Mouse (Mus musculus): Measurements from ENCODE around the gene Krr1. TPM values are rescaled to one million over a fixed set of nuclear protein-coding genes. Genes with fewer than 3 reads are reported as not detected.

Gene Krr1
- polyA plus RNA-seq (2016; fragmentation: Nextera tagmentation; extraction: Ambion mirVana) = 59.1 and 61.2 TPM in 2 replicates

- H3K27ac ChIP-seq = peak within 1 kb of the TSS; percentile 65
Observed at GRCm38 (mm10) chr10:111972542-111973361, at the start of gene Krr1. Gene Krr1, plus strand, starts transcription at chr10:111972664.

GRCm38 (mm10) chr10:111923503-111924135, 48.8 kb upstream of the Krr1 start:
- 68% methylated on average over 4 of the region's 4 CpGs for WGBS
- Histone ChIP-seq H3K4me2 (no peak overlapping the region), H3K4me3 (replicated peaks) (no peak overlapping the region), H3K27ac (no peak overlapping the region), H3K27me3 (peaks cover 5% of the 10 kb centered on the region), H3K9me3 (no peaks in the 10 kb centered on the region), H3K9ac (no peak overlapping the region), H3K4me1 (peaks cover 14% of the 10 kb centered on the region), H3K36me3 (replicated peaks) (no peaks in the 10 kb centered on the region)
- ATAC-seq (ENCODE audit: low FRiP score) = no peak

More at GRCm38 (mm10) chr10:111972542-111973361, at the start of gene Krr1:
- peak; percentile 97 for ATAC-seq (ENCODE audit: low FRiP score)
- Histone ChIP-seq H3K9me3 (no peaks in the 10 kb centered on the region), H3K9ac (peak within 1 kb of the TSS; percentile 80), H3K4me3 (replicated peaks) (peak within 1 kb of the TSS; percentile 84), H3K36me3 (replicated peaks) (peaks cover 4% of the 10 kb centered on the region), H3K27me3 (0 out of 2 replicates have a peak, but pooled peaks cover 3% of the 10 kb centered on the region), H3K4me2 (peak within 1 kb of the TSS; percentile 69), H3K4me1 (peaks cover 8% of the 10 kb centered on the region)
- under 1% methylated on average over 51 of the region's 51 CpGs for WGBS

DNA sequence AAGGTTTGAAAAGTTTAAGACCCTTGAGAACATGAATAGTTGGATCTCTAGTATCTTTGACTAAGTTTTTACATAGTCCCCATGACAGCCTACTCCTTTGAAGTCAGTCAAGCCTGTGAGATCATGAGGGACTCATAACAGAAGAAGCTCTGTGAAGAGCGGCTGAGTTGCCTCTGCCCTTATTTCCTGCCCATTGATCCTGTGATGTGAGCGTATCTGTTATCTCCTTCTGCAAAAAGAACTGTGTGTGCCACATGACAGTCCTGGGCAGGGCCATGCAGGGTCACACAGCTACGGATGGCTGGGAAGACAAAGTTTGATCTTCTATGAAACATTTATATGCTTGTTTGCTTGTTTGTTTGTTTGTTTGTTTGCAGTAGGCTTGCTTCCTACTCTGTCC, 48.3 kb upstream of the Krr1 start:
- 35% methylated on average over 3 of the region's 3 CpGs for WGBS
- H3K4me3 ChIP-seq (replicated peaks) = no peak overlapping the region
- H3K27ac ChIP-seq = no peak overlapping the region
- no peak overlapping the region for H3K4me2 ChIP-seq
- H3K36me3 ChIP-seq (replicated peaks) = no peaks in the 10 kb centered on the region
- no peak for ATAC-seq (ENCODE audit: low FRiP score)
- H3K9me3 ChIP-seq = no peaks in the 10 kb centered on the region
- peaks cover 20% of the 10 kb centered on the region for H3K4me1 ChIP-seq
- no peak overlapping the region for H3K9ac ChIP-seq
- H3K27me3 ChIP-seq = peaks cover 5% of the 10 kb centered on the region

- Histone ChIP-seq H3K4me2 (peak overlapping the region; percentile 51), H3K9me3 (no peaks in the 10 kb centered on the region), H3K4me1 (peaks cover 20% of the 10 kb centered on the region), H3K9ac (peak overlapping the region; percentile 33; the same call in 1 of the 2 replicates), H3K27me3 (peaks cover 5% of the 10 kb centered on the region), H3K27ac (peak overlapping the region; percentile 53; the same call in 1 of the 2 replicates), H3K36me3 (replicated peaks) (no peaks in the 10 kb centered on the region), H3K4me3 (replicated peaks) (peak overlapping the region; percentile 20)
- peak; percentile 49; the same call in 1 of the 2 replicates for ATAC-seq (ENCODE audit: low FRiP score)
- 9% methylated on average over 12 of the region's 12 CpGs for WGBS
Observed at GRCm38 (mm10) chr10:111924716-111925488, 47.6 kb upstream of the Krr1 start.

DNA sequence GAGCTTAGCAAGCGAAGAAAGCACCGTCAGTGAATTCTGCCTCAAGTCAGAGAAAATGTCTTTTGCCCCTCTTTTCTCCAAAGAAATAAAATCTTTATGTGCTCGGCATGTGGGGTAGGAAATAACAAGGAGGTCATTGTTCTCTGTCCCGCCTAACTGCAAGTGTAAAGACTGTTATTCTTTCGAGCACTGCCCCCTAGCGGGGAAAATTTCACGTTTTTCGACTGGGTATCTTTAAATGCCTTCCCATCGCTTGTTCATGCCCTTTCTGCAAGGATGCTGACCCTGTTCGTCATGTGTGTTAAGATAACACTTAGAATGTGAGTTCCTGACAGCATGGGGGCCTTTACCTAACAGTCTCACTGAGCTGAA, 47.0 kb upstream of the Krr1 start:
- Histone ChIP-seq H3K9me3 (no peaks in the 10 kb centered on the region), H3K9ac (peak overlapping the region; percentile 33; the same call in 1 of the 2 replicates), H3K27ac (peak overlapping the region; percentile 53; the same call in 1 of the 2 replicates), H3K4me3 (replicated peaks) (peak overlapping the region; percentile 20), H3K27me3 (peaks cover 9% of the 10 kb centered on the region), H3K4me1 (peaks cover 20% of the 10 kb centered on the region), H3K36me3 (replicated peaks) (no peaks in the 10 kb centered on the region), H3K4me2 (peak overlapping the region; percentile 51)
- ATAC-seq (ENCODE audit: low FRiP score) = peak; percentile 92
- under 1% methylated on average over 10 of the region's 10 CpGs for WGBS

DNA sequence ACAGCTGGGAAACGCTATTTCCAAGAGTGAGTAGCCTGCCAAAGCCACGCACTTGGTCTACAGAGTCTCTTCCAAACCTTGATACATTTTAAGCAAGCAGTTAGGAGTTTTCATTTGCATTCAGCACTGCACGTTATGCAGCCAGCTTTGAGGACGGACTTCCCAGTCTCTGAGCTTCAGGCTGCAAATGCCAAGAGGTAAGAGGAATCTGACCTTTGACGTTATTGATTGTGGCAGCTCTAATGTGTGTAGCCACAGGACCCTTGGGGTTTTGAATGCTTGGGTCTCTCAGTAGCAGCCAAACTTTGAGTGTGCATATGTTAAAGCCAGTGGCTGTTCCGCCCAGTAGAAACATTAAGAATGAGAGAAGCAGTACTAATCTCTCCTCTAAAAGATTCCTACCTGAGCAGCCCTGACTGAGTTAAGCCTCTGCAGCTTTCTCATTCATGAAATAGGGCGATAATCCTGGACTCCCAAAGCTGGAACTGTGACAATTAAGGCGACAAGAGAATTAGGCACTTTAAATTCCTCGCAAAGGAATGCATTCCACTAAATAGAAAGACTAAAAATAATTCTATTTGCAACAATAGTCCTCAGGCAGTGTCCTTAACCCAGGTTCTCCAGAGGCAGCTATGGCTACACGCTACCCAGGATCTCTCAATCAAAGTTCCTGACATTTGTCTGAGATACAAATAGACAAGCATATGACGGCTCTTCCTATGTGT, 39.7 kb upstream of the Krr1 start:
- Histone ChIP-seq H3K4me3 (replicated peaks) (no peak overlapping the region), H3K9ac (no peak overlapping the region), H3K9me3 (no peaks in the 10 kb centered on the region), H3K4me2 (no peak overlapping the region), H3K4me1 (peaks cover 18% of the 10 kb centered on the region), H3K27me3 (0 out of 2 replicates have a peak, but pooled peaks cover 4% of the 10 kb centered on the region), H3K27ac (no peak overlapping the region), H3K36me3 (replicated peaks) (no peaks in the 10 kb centered on the region)
- WGBS = 21% methylated on average over 11 of the region's 11 CpGs
- ATAC-seq (ENCODE audit: low FRiP score) = no peak

DNA sequence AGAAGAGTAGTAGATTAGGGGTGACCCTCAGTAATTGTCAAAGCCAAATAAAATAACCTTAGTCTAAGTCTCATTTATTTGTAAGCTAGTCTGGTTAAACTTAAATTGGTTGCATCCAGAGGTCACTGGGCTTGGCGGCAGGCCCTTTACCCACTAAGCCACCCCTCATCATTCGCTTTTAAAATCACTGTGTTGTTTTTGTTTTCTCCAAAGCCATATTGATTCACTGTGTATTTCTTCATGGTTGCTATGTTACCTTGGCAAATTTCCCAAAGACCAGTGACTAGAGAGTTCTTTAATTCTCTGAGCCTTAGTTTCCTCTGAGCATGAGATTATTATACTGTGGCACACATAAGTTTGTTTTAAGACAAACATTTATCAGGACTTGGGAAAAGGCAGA, 37.3 kb upstream of the Krr1 start:
- no peak for ATAC-seq (ENCODE audit: low FRiP score)
- no peak overlapping the region for H3K27ac ChIP-seq
- H3K9ac ChIP-seq = no peak overlapping the region
- no peak overlapping the region for H3K4me2 ChIP-seq
- no peaks in the 10 kb centered on the region for H3K36me3 ChIP-seq (replicated peaks)
- H3K4me3 ChIP-seq (replicated peaks) = no peak overlapping the region
- WGBS = 74% methylated on average over 2 of the region's 2 CpGs
- 0 out of 2 replicates have a peak, but pooled peaks cover 2% of the 10 kb centered on the region for H3K27me3 ChIP-seq
- peaks cover 8% of the 10 kb centered on the region; the same call in 1 of the 2 replicates for H3K4me1 ChIP-seq
- H3K9me3 ChIP-seq = no peaks in the 10 kb centered on the region

DNA sequence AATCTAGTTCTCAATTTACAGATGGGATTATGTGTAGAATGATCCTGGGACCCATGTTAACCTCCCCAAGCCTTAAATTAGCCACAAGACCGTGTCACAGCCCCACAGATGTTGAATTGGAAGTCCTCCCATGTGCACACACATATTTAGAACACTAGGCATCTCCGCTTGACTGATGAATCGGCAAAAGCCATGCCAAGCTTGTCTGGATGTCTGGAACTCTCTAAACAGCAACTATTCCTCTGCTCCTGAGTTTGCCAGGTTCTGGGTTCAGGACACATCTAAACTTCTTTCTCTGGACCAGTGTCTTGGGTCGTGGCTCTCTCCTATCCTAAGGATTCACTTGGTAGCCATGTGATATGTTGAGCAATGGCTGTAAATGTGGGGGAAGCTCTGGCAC, 36.4 kb upstream of the Krr1 start:
- Histone ChIP-seq H3K27ac (no peak overlapping the region), H3K4me3 (replicated peaks) (no peak overlapping the region), H3K9me3 (no peaks in the 10 kb centered on the region), H3K4me2 (no peak overlapping the region), H3K4me1 (peaks cover 8% of the 10 kb centered on the region; the same call in 1 of the 2 replicates), H3K9ac (no peak overlapping the region), H3K36me3 (replicated peaks) (no peaks in the 10 kb centered on the region), H3K27me3 (no peaks in the 10 kb centered on the region)
- no peak for ATAC-seq (ENCODE audit: low FRiP score)
- WGBS = 93% methylated on average over 4 of the region's 4 CpGs

- Histone ChIP-seq H3K27me3 (no peaks in the 10 kb centered on the region), H3K36me3 (replicated peaks) (no peaks in the 10 kb centered on the region), H3K4me3 (replicated peaks) (no peak overlapping the region), H3K4me2 (no peak overlapping the region), H3K9me3 (no peaks in the 10 kb centered on the region), H3K27ac (no peak overlapping the region), H3K4me1 (peaks cover 8% of the 10 kb centered on the region; the same call in 1 of the 2 replicates), H3K9ac (no peak overlapping the region)
- no peak for ATAC-seq (ENCODE audit: low FRiP score)
- 79% methylated on average over 13 of the region's 13 CpGs for WGBS
Observed at GRCm38 (mm10) chr10:111936491-111937145, 35.8 kb upstream of the Krr1 start.

DNA sequence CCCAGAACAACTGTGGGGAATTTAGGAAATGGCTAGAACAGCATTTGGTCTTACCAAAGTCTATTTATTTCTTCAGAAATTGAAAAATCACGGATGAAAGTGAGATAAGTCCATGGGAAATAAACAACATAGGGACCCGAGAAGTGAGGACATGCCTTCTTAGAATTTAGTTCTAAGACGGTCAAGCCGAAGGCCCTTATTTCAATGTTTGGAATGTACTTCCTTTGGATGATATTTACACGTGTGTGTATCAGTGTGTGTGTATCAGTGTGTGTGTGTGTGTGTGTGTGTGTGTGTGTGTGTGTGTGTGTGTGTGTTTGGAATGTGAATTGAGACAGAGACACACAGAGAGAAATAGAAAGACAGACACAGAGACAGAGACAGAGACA, 35.3 kb upstream of the Krr1 start:
- Histone ChIP-seq H3K4me1 (peaks cover 8% of the 10 kb centered on the region; the same call in 1 of the 2 replicates), H3K27me3 (no peaks in the 10 kb centered on the region), H3K36me3 (replicated peaks) (no peaks in the 10 kb centered on the region), H3K27ac (no peak overlapping the region), H3K9ac (no peak overlapping the region), H3K4me3 (replicated peaks) (no peak overlapping the region), H3K9me3 (no peaks in the 10 kb centered on the region), H3K4me2 (no peak overlapping the region)
- 88% methylated on average over 5 of the region's 5 CpGs for WGBS
- ATAC-seq (ENCODE audit: low FRiP score) = no peak

GRCm38 (mm10) chr10:111943026-111943425, 29.4 kb upstream of the Krr1 start:
- H3K4me1 ChIP-seq = no peaks in the 10 kb centered on the region
- no peak overlapping the region for H3K4me3 ChIP-seq (replicated peaks)
- H3K27ac ChIP-seq = no peak overlapping the region
- H3K9me3 ChIP-seq = no peaks in the 10 kb centered on the region
- H3K27me3 ChIP-seq = no peaks in the 10 kb centered on the region
- 82% methylated on average over 7 of the region's 7 CpGs for WGBS
- ATAC-seq (ENCODE audit: low FRiP score) = no peak
- no peak overlapping the region for H3K9ac ChIP-seq
- H3K36me3 ChIP-seq (replicated peaks) = no peaks in the 10 kb centered on the region
- H3K4me2 ChIP-seq = no peak overlapping the region

All from forebrain, embryonic 12.5 days (tissue).